Mouse (Mus musculus): ENCODE results near the gene Pkib.

- TF ChIP-seq NANOG (IDR thresholded peaks at IDR 0.05; ENCODE audit: borderline replicate concordance, low read length) = no peak
- TF ChIP-seq CTCF (conservative IDR thresholded peaks at IDR 0.05; ENCODE audit: low read length) = no peak
Observed at GRCm38 (mm10) chr10:57663758-57664157, 32.0 kb downstream of the Pkib start.

Data from E14TG2a.4 (cell line).